Mouse (Mus musculus) C2C12 (cell line): ENCODE measurements around the gene Atg9b.

ENCODE experiments used
- CEBPB ChIP-seq: IDR thresholded peaks from one replicate; pipeline ENCODE4 v1.6.1; 2011; ENCODE audit warnings: low read depth, mild to moderate bottlenecking, control low read depth, moderate library complexity
- CTCF ChIP-seq: IDR thresholded peaks from one replicate; pipeline ENCODE4 v1.5.1; 2011; ENCODE audit not compliant: control insufficient read depth, insufficient read depth, insufficient read length
- FOSL1 ChIP-seq: IDR thresholded peaks from one replicate; pipeline ENCODE4 v1.8.0; 2011; ENCODE audit warnings: mild to moderate bottlenecking, low read length; ENCODE audit not compliant: poor library complexity, insufficient read depth, severe bottlenecking
- MAX ChIP-seq: IDR thresholded peaks from one replicate; pipeline ENCODE4 v1.6.1; 2011; ENCODE audit warnings: mild to moderate bottlenecking, control low read depth
- MYOD1 ChIP-seq: IDR thresholded peaks from one replicate; pipeline ENCODE4 v1.6.1; 2011; ENCODE audit warnings: low read depth; ENCODE audit not compliant: control insufficient read depth, insufficient read length
- USF1 ChIP-seq: IDR thresholded peaks from one replicate; pipeline ENCODE4 v1.6.1; 2011; ENCODE audit warnings: low read depth, mild to moderate bottlenecking, control low read depth, moderate library complexity

GRCm38 (mm10) chr5:24344477-24345051 lies 47.4 kb downstream of the Atg9b start:
- TF ChIP-seq CEBPB, result no peak
- TF ChIP-seq CTCF, result no peak
- TF ChIP-seq USF1, result no peak
- TF ChIP-seq MAX, result no peak
- TF ChIP-seq MYOD1, result no peak
- no peak for TF ChIP-seq FOSL1
